Mouse (Mus musculus) midbrain, postnatal 0 days (tissue): Measurements from ENCODE around the gene BC024978. TPM values are rescaled to one million over a fixed set of nuclear protein-coding genes. Genes with fewer than 3 reads are reported as not detected.

Experiments used
- ATAC-seq: fragments of 200-750 bp; cut with Nextera tagmentation; 2 replicates; pipeline ENCODE4 v1.8.0; 2017; ENCODE audit warnings: moderate number of reproducible peaks, mild to moderate bottlenecking, moderate TSS enrichment, moderate library complexity; ENCODE audit not compliant: low FRiP score
- DNase-seq: peaks from one replicate; pipeline ENCODE4 v3.0.0-alpha.2; 2015; ENCODE audit warnings: low spot score
- H3K27ac ChIP-seq: fragments of 300-500 bp; sonication (generic); 2 replicates; pipeline ENCODE4 v1.5.1; 2014; ENCODE audit warnings: low read depth, mild to moderate bottlenecking, low read length, mixed read lengths
- H3K27me3 ChIP-seq: fragments of 300-500 bp; sonication (generic); 2 replicates; pipeline ENCODE4 v1.6.1; 2014; ENCODE audit warnings: low read length, control low read depth, mixed read lengths; ENCODE audit not compliant: insufficient read depth
- H3K36me3 ChIP-seq: fragments of 300-500 bp; sonication (generic); 2 replicates; pipeline ENCODE4 v1.6.1; 2014; ENCODE audit warnings: low read length, control low read depth, mixed read lengths; ENCODE audit not compliant: insufficient read depth
- H3K4me1 ChIP-seq: fragments of 300-500 bp; sonication (generic); 2 replicates; pipeline ENCODE4 v1.6.1; 2014; ENCODE audit warnings: mild to moderate bottlenecking, control low read depth, antibody characterized with exemption, low read length, mixed read lengths; ENCODE audit not compliant: insufficient read depth
- H3K4me2 ChIP-seq: fragments of 300-500 bp; sonication (generic); 2 replicates; pipeline ENCODE4 v1.6.1; 2014; ENCODE audit warnings: low read depth, mild to moderate bottlenecking, low read length, mixed read lengths; ENCODE audit not compliant: poor library complexity, severe bottlenecking
- H3K4me3 ChIP-seq: fragments of 300-500 bp; sonication (generic); 2 replicates; pipeline ENCODE4 v1.5.1; 2014; ENCODE audit warnings: low read depth, mild to moderate bottlenecking, low read length, moderate library complexity
- H3K9ac ChIP-seq: fragments of 300-500 bp; sonication (generic); replicated peaks from 2 replicates; pipeline ENCODE4 v1.6.1; 2014; ENCODE audit warnings: mild to moderate bottlenecking, low read length, moderate library complexity, mixed read lengths; ENCODE audit not compliant: poor library complexity, severe bottlenecking
- H3K9me3 ChIP-seq: fragments of 300-500 bp; sonication (generic); 2 replicates; pipeline ENCODE4 v1.6.1; 2016; ENCODE audit warnings: low read length, control low read depth
- CTCF ChIP-seq: IDR thresholded peaks from 2 replicates; pipeline ENCODE4 v1.5.1; 2016; ENCODE audit warnings: antibody characterized with exemption, mild to moderate bottlenecking
- WGBS: fragments of 180-500 bp; shearing (Covaris S2); extraction: QIAGEN DNeasy Blood & Tissue Kit; methylation state at CpG from one replicate; pipeline ENCODE4 v1.1.7; 2014; 5-methylcytosine and 5-hydroxymethylcytosine counted together
- polyA plus RNA-seq: library from polyadenylated mRNA; unstranded; fragments of >200 nt; fragmentation: Nextera tagmentation; extraction: Ambion mirVana; gene quantifications from 2 replicates; pipeline ENCODE4 v1.2.1, GENCODE M21; 2015
- total RNA-seq: library from RNA; depleted of rRNA; stranded (reverse); fragments of >200 nt; gene quantifications from 2 replicates; pipeline ENCODE4 v1.2.3, GENCODE M21; 2014

The BC024978 gene
- total and polyA plus RNA-seq, 2 experiments from 2014 or later: 2.8 to 8.7 TPM

GRCm38 (mm10) chr7:27230781-27231180 lies 35.2 kb downstream of the BC024978 start:
- Histone ChIP-seq H3K27ac (no peak overlapping the region), H3K9ac (no peak overlapping the region), H3K4me3 (no peak overlapping the region), H3K9me3 (no peaks in the 10 kb centered on the region), H3K36me3 (no peaks in the 10 kb centered on the region), H3K27me3 (no peaks in the 10 kb centered on the region), H3K4me2 (no peak overlapping the region), H3K4me1 (peaks cover 24% of the 10 kb centered on the region)
- ATAC-seq: no peak
- TF ChIP-seq CTCF: peak; percentile 32; the same call in 1 of the 2 replicates
- DNase-seq: no peak
- 76% methylated on average over 4 of the region's 4 CpGs for whole genome bisulfite sequencing

- 77% methylated on average over 7 of the region's 7 CpGs for WGBS
- no peak for ATAC-seq
- Histone ChIP-seq H3K4me2 (no peak overlapping the region), H3K4me3 (no peak overlapping the region), H3K36me3 (no peaks in the 10 kb centered on the region), H3K27me3 (no peaks in the 10 kb centered on the region), H3K9ac (no peak overlapping the region), H3K9me3 (no peaks in the 10 kb centered on the region), H3K27ac (0 out of 2 replicates have a peak overlapping the region, but pooled peaks have one; percentile 62), H3K4me1 (peaks cover 14% of the 10 kb centered on the region)
- no peak for DNase-seq
- TF ChIP-seq CTCF: no peak
Measured at GRCm38 (mm10) chr7:27231693-27232331, 36.2 kb downstream of the BC024978 start.

GRCm38 (mm10) chr7:27232781-27233281 lies 37.2 kb downstream of the BC024978 start, which contains the start of gene Coq8b:
Coq8b (plus strand) TSS chr7:27233023.
- peak within 1 kb of the TSS; percentile 54 for H3K9ac ChIP-seq
- ATAC-seq (peak; percentile 92), DNase-seq (peak; percentile 97)
- no peaks in the 10 kb centered on the region for H3K27me3 ChIP-seq
- TF ChIP-seq CTCF: peak; percentile 58
- peak within 1 kb of the TSS; percentile 70 for H3K4me2 ChIP-seq
- peak within 1 kb of the TSS; percentile 48 for H3K4me3 ChIP-seq
- H3K36me3 ChIP-seq: no peaks in the 10 kb centered on the region
- under 1% methylated on average over 25 of the region's 25 CpGs for WGBS
- no peaks in the 10 kb centered on the region for H3K9me3 ChIP-seq
- peaks cover 11% of the 10 kb centered on the region for H3K4me1 ChIP-seq
- H3K27ac ChIP-seq: peak within 1 kb of the TSS; percentile 62

DNA sequence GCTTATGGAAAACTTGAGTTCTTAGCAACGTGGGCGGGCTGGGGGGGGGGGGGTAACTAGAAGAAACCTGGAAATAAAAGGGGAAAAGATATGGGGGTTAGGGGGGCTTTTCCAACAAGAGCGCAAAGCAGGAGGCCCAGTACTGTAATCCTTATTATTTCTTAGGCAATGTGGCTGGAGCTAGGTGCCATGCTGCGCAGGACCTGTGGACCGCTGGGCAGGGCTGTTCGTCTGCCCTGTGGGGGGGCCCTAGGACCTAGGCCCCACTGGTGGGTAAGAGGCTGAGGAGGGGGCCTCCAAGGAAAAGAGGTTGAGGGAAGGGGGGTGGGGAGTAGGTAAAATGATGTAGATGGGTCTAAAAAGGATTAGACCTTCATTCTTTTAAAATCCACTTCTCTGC lies 37.7 kb downstream of the BC024978 start:
- no peak for DNase-seq

GRCm38 (mm10) chr7:27235726-27236125 lies 40.1 kb downstream of the BC024978 start:
- H3K9me3 ChIP-seq: no peaks in the 10 kb centered on the region
- peaks cover 14% of the 10 kb centered on the region for H3K36me3 ChIP-seq
- 94% methylated on average over 2 of the region's 2 CpGs for WGBS
- DNase-seq: no peak
- H3K4me1 ChIP-seq: peaks cover 11% of the 10 kb centered on the region
- H3K9ac ChIP-seq: no peak overlapping the region
- no peak for ATAC-seq
- H3K27me3 ChIP-seq: no peaks in the 10 kb centered on the region
- no peak overlapping the region for H3K27ac ChIP-seq
- H3K4me3 ChIP-seq: no peak overlapping the region
- no peak overlapping the region for H3K4me2 ChIP-seq
- no peak for TF ChIP-seq CTCF

More for the DNA sequence above, 37.7 kb downstream of the BC024978 start:
- peak overlapping the region; percentile 48 for H3K4me3 ChIP-seq
- 3% methylated on average over 4 of the region's 6 CpGs for WGBS
- H3K4me2 ChIP-seq: peak overlapping the region; percentile 70
- peak overlapping the region; percentile 62 for H3K27ac ChIP-seq
- no peaks in the 10 kb centered on the region for H3K36me3 ChIP-seq
- peak; percentile 31; the same call in 1 of the 2 replicates for ATAC-seq
- H3K27me3 ChIP-seq: no peaks in the 10 kb centered on the region
- peaks cover 11% of the 10 kb centered on the region for H3K4me1 ChIP-seq
- no peaks in the 10 kb centered on the region for H3K9me3 ChIP-seq
- peak overlapping the region; percentile 54 for H3K9ac ChIP-seq
- TF ChIP-seq CTCF: no peak

DNA sequence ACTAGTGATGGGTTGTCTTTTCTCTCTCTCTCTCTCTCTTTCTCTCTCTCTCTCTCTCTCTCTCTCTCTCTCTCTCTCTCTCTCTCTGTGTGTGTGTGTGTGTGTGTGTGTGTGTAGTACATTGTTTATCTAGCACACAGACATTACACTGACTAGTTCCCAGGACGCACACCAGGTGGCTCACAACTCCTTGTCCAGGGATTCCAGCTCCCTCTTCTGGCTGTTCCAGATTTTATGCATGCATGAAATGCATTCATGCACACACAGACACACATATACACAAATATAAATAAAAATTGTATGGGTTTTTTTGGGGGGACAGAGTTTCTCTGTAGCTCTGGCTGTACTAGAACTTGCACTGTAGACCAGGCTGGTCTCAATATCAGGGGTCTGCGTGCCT lies 41.9 kb downstream of the BC024978 start:
- ATAC-seq: no peak
- peaks cover 31% of the 10 kb centered on the region for H3K36me3 ChIP-seq
- H3K27ac ChIP-seq: no peak overlapping the region
- H3K9me3 ChIP-seq: no peaks in the 10 kb centered on the region
- peak; percentile 46 for TF ChIP-seq CTCF
- DNase-seq: no peak
- H3K4me2 ChIP-seq: no peak overlapping the region
- H3K4me3 ChIP-seq: no peak overlapping the region
- H3K27me3 ChIP-seq: no peaks in the 10 kb centered on the region
- peaks cover 11% of the 10 kb centered on the region for H3K4me1 ChIP-seq
- 96% methylated on average over 2 of the region's 2 CpGs for WGBS
- no peak overlapping the region for H3K9ac ChIP-seq
